Mouse (Mus musculus) ovary, postnatal 36 days (tissue): ENCODE results near the gene Dnajc24.

ENCODE experiments used
- DNase-seq: peaks from one replicate; pipeline ENCODE4 v3.0.0; 2022; ENCODE audit warnings: low spot score, mixed read lengths

Gene Dnajc24

GRCm38 (mm10) chr2:106002835-106003739, at the start of gene Dnajc24:
Dnajc24 (minus strand) TSS chr2:106003549.
- DNase-seq: peak; percentile 87

GRCm38 (mm10) chr2:106046686-106047085, 43.3 kb upstream of the Dnajc24 start:
- no peak for DNase-seq

- no peak for DNase-seq
These were observed 39.1 kb upstream of the Dnajc24 start for GRCm38 (mm10) chr2:106042495-106042894.

- DNase-seq: no peak
These were observed 38.6 kb upstream of the Dnajc24 start for GRCm38 (mm10) chr2:106041961-106042360.

- no peak for DNase-seq
These were observed 34.9 kb upstream of the Dnajc24 start for GRCm38 (mm10) chr2:106038286-106038685.

GRCm38 (mm10) chr2:106024895-106025294, 21.5 kb upstream of the Dnajc24 start:
- DNase-seq: no peak

GRCm38 (mm10) chr2:106008415-106008814, 5.1 kb upstream of the Dnajc24 start:
- DNase-seq: no peak

- DNase-seq: no peak
These were observed 15.3 kb downstream of the Dnajc24 start for GRCm38 (mm10) chr2:105987999-105988398.

GRCm38 (mm10) chr2:105987131-105987530, 16.2 kb downstream of the Dnajc24 start:
- DNase-seq: no peak

GRCm38 (mm10) chr2:105985206-105985605, 18.1 kb downstream of the Dnajc24 start:
- no peak for DNase-seq

- no peak for DNase-seq
These were observed 25.3 kb downstream of the Dnajc24 start for GRCm38 (mm10) chr2:105978065-105978464.

- DNase-seq: no peak
These were observed 29.4 kb downstream of the Dnajc24 start for GRCm38 (mm10) chr2:105973941-105974340.

- DNase-seq: no peak
These were observed 39.9 kb downstream of the Dnajc24 start for GRCm38 (mm10) chr2:105963447-105963846.

- no peak for DNase-seq
These were observed 49.5 kb downstream of the Dnajc24 start for GRCm38 (mm10) chr2:105953862-105954261.

- DNase-seq: no peak
These were observed 51.9 kb downstream of the Dnajc24 start for GRCm38 (mm10) chr2:105951350-105951940.

- DNase-seq: no peak
These were observed 53.2 kb downstream of the Dnajc24 start for GRCm38 (mm10) chr2:105950131-105950530.

GRCm38 (mm10) chr2:105917623-105918346, 85.6 kb downstream of the Dnajc24 start:
- DNase-seq: no peak
